Mouse (Mus musculus) E14TG2a.4 (cell line): ENCODE data around the gene Rtn4rl1.

Source experiments
- H3K27me3 ChIP-seq: 2 replicates; pipeline ENCODE4 v1.6.1; 2014; ENCODE audit warnings: low read length, control low read depth; ENCODE audit not compliant: insufficient read depth
- H3K36me3 ChIP-seq: 2 replicates; pipeline ENCODE4 v1.6.1; 2014; ENCODE audit warnings: low read length, control low read depth; ENCODE audit not compliant: insufficient read depth
- H3K4me1 ChIP-seq: replicated peaks from 2 replicates; pipeline ENCODE4 v1.6.1; 2014; ENCODE audit warnings: low read depth, low read length, control low read depth
- H3K4me3 ChIP-seq: replicated peaks from 2 replicates; pipeline ENCODE4 v1.5.1; 2014; ENCODE audit warnings: mild to moderate bottlenecking, low read length
- H3K9me3 ChIP-seq: 2 replicates; pipeline ENCODE4 v1.6.1; 2014; ENCODE audit warnings: low read length, control low read depth
- CTCF ChIP-seq: conservative IDR thresholded peaks from 2 replicates; pipeline ENCODE4 v1.5.1; 2014; ENCODE audit warnings: low read length
- NANOG ChIP-seq: IDR thresholded peaks from 2 replicates; pipeline ENCODE4 v1.6.1; 2014; ENCODE audit warnings: borderline replicate concordance, low read length, mixed read lengths
- POU5F1 ChIP-seq: IDR thresholded peaks from 2 replicates; pipeline ENCODE4 v1.6.1; 2014; ENCODE audit warnings: low read length, borderline replicate concordance

Gene Rtn4rl1

GRCm38 (mm10) chr11:75210755-75211154, 17.2 kb downstream of the Rtn4rl1 start:
- Histone ChIP-seq H3K27me3 (peaks cover 28% of the 10 kb centered on the region), H3K9me3 (no peaks in the 10 kb centered on the region), H3K4me1 (peaks cover 66% of the 10 kb centered on the region), H3K36me3 (no peaks in the 10 kb centered on the region), H3K4me3 (no peak overlapping the region)
- TF ChIP-seq CTCF (no peak), NANOG (no peak), POU5F1 (no peak)

- peaks cover 30% of the 10 kb centered on the region for H3K27me3 ChIP-seq
- TF ChIP-seq POU5F1 = no peak
- no peak for TF ChIP-seq NANOG
- TF ChIP-seq CTCF = no peak
Observed at GRCm38 (mm10) chr11:75212031-75212667, 18.6 kb downstream of the Rtn4rl1 start.

GRCm38 (mm10) chr11:75212876-75213275, 19.3 kb downstream of the Rtn4rl1 start:
- peaks cover 32% of the 10 kb centered on the region for H3K27me3 ChIP-seq
- H3K36me3 ChIP-seq = no peaks in the 10 kb centered on the region
- TF ChIP-seq CTCF = no peak
- no peak for TF ChIP-seq NANOG
- TF ChIP-seq POU5F1 = no peak

More at GRCm38 (mm10) chr11:75212031-75212667, 18.6 kb downstream of the Rtn4rl1 start:
- Histone ChIP-seq H3K36me3 (no peaks in the 10 kb centered on the region), H3K4me1 (peaks cover 69% of the 10 kb centered on the region), H3K4me3 (no peak overlapping the region), H3K9me3 (no peaks in the 10 kb centered on the region)

GRCm38 (mm10) chr11:75213372-75214080, 19.9 kb downstream of the Rtn4rl1 start:
- Histone ChIP-seq H3K4me3 (peak overlapping the region; percentile 66), H3K9me3 (no peaks in the 10 kb centered on the region), H3K36me3 (no peaks in the 10 kb centered on the region), H3K4me1 (peaks cover 63% of the 10 kb centered on the region), H3K27me3 (peaks cover 32% of the 10 kb centered on the region)
- TF ChIP-seq CTCF = no peak

More at GRCm38 (mm10) chr11:75212876-75213275, 19.3 kb downstream of the Rtn4rl1 start:
- H3K4me3 ChIP-seq = no peak overlapping the region
- H3K4me1 ChIP-seq = peaks cover 69% of the 10 kb centered on the region
- no peaks in the 10 kb centered on the region for H3K9me3 ChIP-seq

GRCm38 (mm10) chr11:75214081-75214950, 20.7 kb downstream of the Rtn4rl1 start:
- Histone ChIP-seq H3K27me3 (peaks cover 32% of the 10 kb centered on the region), H3K36me3 (no peaks in the 10 kb centered on the region), H3K9me3 (no peaks in the 10 kb centered on the region), H3K4me3 (peak overlapping the region; percentile 66), H3K4me1 (peaks cover 56% of the 10 kb centered on the region)
- no peak for TF ChIP-seq CTCF
- no peak for TF ChIP-seq POU5F1
- TF ChIP-seq NANOG = no peak

- Histone ChIP-seq H3K36me3 (no peaks in the 10 kb centered on the region), H3K4me1 (peaks cover 58% of the 10 kb centered on the region), H3K4me3 (no peak overlapping the region), H3K9me3 (no peaks in the 10 kb centered on the region), H3K27me3 (peaks cover 10% of the 10 kb centered on the region)
- TF ChIP-seq POU5F1 (no peak), CTCF (no peak), NANOG (no peak)
Observed at GRCm38 (mm10) chr11:75220115-75220514, 26.5 kb downstream of the Rtn4rl1 start.

- no peak for TF ChIP-seq POU5F1
- TF ChIP-seq CTCF = no peak
- no peak for TF ChIP-seq NANOG
- no peaks in the 10 kb centered on the region for H3K9me3 ChIP-seq
- no peaks in the 10 kb centered on the region for H3K36me3 ChIP-seq
- H3K4me1 ChIP-seq = peaks cover 58% of the 10 kb centered on the region
- peaks cover 6% of the 10 kb centered on the region for H3K27me3 ChIP-seq
- no peak overlapping the region for H3K4me3 ChIP-seq
Observed at GRCm38 (mm10) chr11:75220517-75221145, 27.0 kb downstream of the Rtn4rl1 start.

GRCm38 (mm10) chr11:75224062-75224461, 30.5 kb downstream of the Rtn4rl1 start:
- H3K27me3 ChIP-seq = 0 out of 2 replicates have a peak, but pooled peaks cover 2% of the 10 kb centered on the region
- no peaks in the 10 kb centered on the region for H3K9me3 ChIP-seq
- no peaks in the 10 kb centered on the region for H3K36me3 ChIP-seq
- peaks cover 47% of the 10 kb centered on the region for H3K4me1 ChIP-seq
- H3K4me3 ChIP-seq = no peak overlapping the region
- TF ChIP-seq POU5F1 = no peak
- TF ChIP-seq CTCF = no peak
- no peak for TF ChIP-seq NANOG
